Mouse (Mus musculus) forebrain, embryonic 16.5 days (tissue): Measurements from ENCODE around the gene Nacc1. TPM values are rescaled to one million over a fixed set of nuclear protein-coding genes. Genes with fewer than 3 reads are reported as not detected.

Experiments
- ATAC-seq: fragments of 200-750 bp; cut with Nextera tagmentation; 2 replicates; pipeline ENCODE4 v1.8.0; 2017; ENCODE audit warnings: mild to moderate bottlenecking, moderate library complexity
- H3K27ac ChIP-seq: fragments of 300-500 bp; sonication (generic); 2 replicates; pipeline ENCODE4 v1.5.1; 2014; ENCODE audit warnings: low read length, control low read depth
- H3K27me3 ChIP-seq: fragments of 300-500 bp; sonication (generic); replicated peaks from 2 replicates; pipeline ENCODE4 v1.6.1; 2014; ENCODE audit warnings: low read length; ENCODE audit not compliant: control insufficient read depth, insufficient read depth
- H3K36me3 ChIP-seq: fragments of 300-500 bp; sonication (generic); 2 replicates; pipeline ENCODE4 v1.6.1; 2014; ENCODE audit not compliant: control insufficient read depth, insufficient read depth
- H3K4me1 ChIP-seq: fragments of 300-500 bp; sonication (generic); replicated peaks from 2 replicates; pipeline ENCODE4 v1.6.1; 2014; ENCODE audit warnings: low read length; ENCODE audit not compliant: control insufficient read depth, insufficient read depth
- H3K4me2 ChIP-seq: fragments of 300-500 bp; sonication (generic); 2 replicates; pipeline ENCODE4 v1.6.1; 2014; ENCODE audit warnings: mild to moderate bottlenecking, low read length, control low read depth
- H3K4me3 ChIP-seq: fragments of 300-500 bp; sonication (generic); replicated peaks from 2 replicates; pipeline ENCODE4 v1.5.1; 2014; ENCODE audit warnings: mild to moderate bottlenecking, low read length, control low read depth
- H3K9ac ChIP-seq: fragments of 300-500 bp; sonication (generic); replicated peaks from 2 replicates; pipeline ENCODE4 v1.6.1; 2014; ENCODE audit warnings: low read depth, low read length, control low read depth
- H3K9me3 ChIP-seq: fragments of 300-500 bp; sonication (generic); 2 replicates; pipeline ENCODE4 v1.6.1; 2016; ENCODE audit warnings: low read length; ENCODE audit not compliant: control insufficient read depth
- WGBS: fragments of 180-500 bp; shearing (Covaris S2); extraction: QIAGEN DNeasy Blood & Tissue Kit; methylation state at CpG from one replicate; pipeline ENCODE4 v1.1.7; 2014; 5-methylcytosine and 5-hydroxymethylcytosine counted together
- polyA plus RNA-seq: library from polyadenylated mRNA; unstranded; fragments of >200 nt; fragmentation: Nextera tagmentation; extraction: Ambion mirVana; gene quantifications from 2 replicates; pipeline ENCODE4 v1.2.1, GENCODE M21; 2015

The Nacc1 gene
- polyA plus RNA-seq, 1 experiment from 2014 or later, result 15.7 TPM

- H3K36me3 ChIP-seq, result peaks cover 10% of the 10 kb centered on the region
These were observed 30.8 kb upstream of the Nacc1 start for GRCm38 (mm10) chr8:84718476-84718875.

GRCm38 (mm10) chr8:84716790-84717189 lies 29.1 kb upstream of the Nacc1 start:
- 72% methylated on average over 11 of the region's 11 CpGs for WGBS
- Histone ChIP-seq H3K9ac (peak overlapping the region; percentile 32; the same call in 1 of the 2 replicates), H3K36me3 (peaks cover 10% of the 10 kb centered on the region), H3K9me3 (no peaks in the 10 kb centered on the region), H3K27me3 (no peaks in the 10 kb centered on the region), H3K4me2 (no peak overlapping the region), H3K4me1 (peaks cover 49% of the 10 kb centered on the region), H3K4me3 (no peak overlapping the region), H3K27ac (peak overlapping the region; percentile 55)
- ATAC-seq, result no peak

More at GRCm38 (mm10) chr8:84718476-84718875, 30.8 kb upstream of the Nacc1 start:
- H3K4me3 ChIP-seq, result no peak overlapping the region
- WGBS, result 77% methylated on average over 5 of the region's 5 CpGs
- peaks cover 46% of the 10 kb centered on the region for H3K4me1 ChIP-seq
- H3K27me3 ChIP-seq, result no peaks in the 10 kb centered on the region
- no peaks in the 10 kb centered on the region for H3K9me3 ChIP-seq
- no peak overlapping the region for H3K9ac ChIP-seq
- ATAC-seq, result no peak
- no peak overlapping the region for H3K4me2 ChIP-seq
- peak overlapping the region; percentile 44; the same call in 1 of the 2 replicates for H3K27ac ChIP-seq

- peak overlapping the region; percentile 16 for H3K4me2 ChIP-seq
- H3K4me3 ChIP-seq, result no peak overlapping the region
- 14% methylated on average over 27 of the region's 27 CpGs for WGBS
- peak overlapping the region; percentile 51 for H3K9ac ChIP-seq
- ATAC-seq, result no peak
- peaks cover 7% of the 10 kb centered on the region for H3K36me3 ChIP-seq
- H3K27me3 ChIP-seq, result no peaks in the 10 kb centered on the region
- H3K4me1 ChIP-seq, result peaks cover 57% of the 10 kb centered on the region
- H3K9me3 ChIP-seq, result no peaks in the 10 kb centered on the region
- H3K27ac ChIP-seq, result peak overlapping the region; percentile 86
These were observed 28.3 kb upstream of the Nacc1 start for GRCm38 (mm10) chr8:84715893-84716468.

- H3K9ac ChIP-seq, result peak overlapping the region; percentile 27
These were observed 26.5 kb upstream of the Nacc1 start for GRCm38 (mm10) chr8:84714161-84714560.

GRCm38 (mm10) chr8:84713381-84713780 lies 25.7 kb upstream of the Nacc1 start:
- Histone ChIP-seq H3K4me2 (no peak overlapping the region), H3K27me3 (no peaks in the 10 kb centered on the region), H3K9ac (peak overlapping the region; percentile 7), H3K4me3 (no peak overlapping the region), H3K36me3 (peaks cover 3% of the 10 kb centered on the region), H3K4me1 (peaks cover 75% of the 10 kb centered on the region), H3K27ac (peak overlapping the region; percentile 78), H3K9me3 (no peaks in the 10 kb centered on the region)
- ATAC-seq, result no peak
- WGBS, result 18% methylated on average over 4 of the region's 4 CpGs

More at GRCm38 (mm10) chr8:84714161-84714560, 26.5 kb upstream of the Nacc1 start:
- H3K27me3 ChIP-seq, result no peaks in the 10 kb centered on the region
- 42% methylated on average over 4 of the region's 4 CpGs for WGBS
- no peak for ATAC-seq
- no peaks in the 10 kb centered on the region for H3K9me3 ChIP-seq
- peaks cover 4% of the 10 kb centered on the region for H3K36me3 ChIP-seq
- H3K4me1 ChIP-seq, result peaks cover 68% of the 10 kb centered on the region
- peak overlapping the region; percentile 78 for H3K27ac ChIP-seq
- no peak overlapping the region for H3K4me3 ChIP-seq
- H3K4me2 ChIP-seq, result no peak overlapping the region

GRCm38 (mm10) chr8:84712759-84713120 lies 25.1 kb upstream of the Nacc1 start:
- peaks cover 81% of the 10 kb centered on the region for H3K4me1 ChIP-seq
- H3K4me3 ChIP-seq, result no peak overlapping the region
- H3K4me2 ChIP-seq, result no peak overlapping the region
- ATAC-seq, result no peak
- peak overlapping the region; percentile 78 for H3K27ac ChIP-seq
- H3K9me3 ChIP-seq, result no peaks in the 10 kb centered on the region
- peaks cover 3% of the 10 kb centered on the region; the same call in 1 of the 2 replicates for H3K27me3 ChIP-seq
- H3K9ac ChIP-seq, result no peak overlapping the region
- 4% methylated on average over 3 of the region's 3 CpGs for whole genome bisulfite sequencing
- peaks cover 3% of the 10 kb centered on the region for H3K36me3 ChIP-seq

GRCm38 (mm10) chr8:84711933-84712758 lies 24.5 kb upstream of the Nacc1 start:
- no peak overlapping the region for H3K4me2 ChIP-seq
- peak; percentile 81 for ATAC-seq
- H3K9ac ChIP-seq, result peak overlapping the region; percentile 42

GRCm38 (mm10) chr8:84711312-84711711 lies 23.6 kb upstream of the Nacc1 start:
- whole genome bisulfite sequencing, result 30% methylated on average over 3 of the region's 3 CpGs
- Histone ChIP-seq H3K4me2 (no peak overlapping the region), H3K27ac (peak overlapping the region; percentile 78), H3K4me3 (no peak overlapping the region), H3K36me3 (peaks cover 3% of the 10 kb centered on the region; the same call in 1 of the 2 replicates), H3K9me3 (no peaks in the 10 kb centered on the region), H3K4me1 (peaks cover 83% of the 10 kb centered on the region), H3K9ac (peak overlapping the region; percentile 42), H3K27me3 (peaks cover 3% of the 10 kb centered on the region; the same call in 1 of the 2 replicates)
- ATAC-seq, result no peak

More at GRCm38 (mm10) chr8:84711933-84712758, 24.5 kb upstream of the Nacc1 start:
- Histone ChIP-seq H3K9me3 (no peaks in the 10 kb centered on the region), H3K4me3 (no peak overlapping the region), H3K27me3 (peaks cover 3% of the 10 kb centered on the region; the same call in 1 of the 2 replicates), H3K27ac (peak overlapping the region; percentile 78), H3K36me3 (peaks cover 3% of the 10 kb centered on the region; the same call in 1 of the 2 replicates), H3K4me1 (peaks cover 84% of the 10 kb centered on the region)
- 7% methylated on average over 10 of the region's 11 CpGs for WGBS

GRCm38 (mm10) chr8:84709931-84710330 lies 22.3 kb upstream of the Nacc1 start:
- Histone ChIP-seq H3K4me1 (peaks cover 82% of the 10 kb centered on the region), H3K4me3 (no peak overlapping the region), H3K9me3 (no peaks in the 10 kb centered on the region), H3K9ac (peak overlapping the region; percentile 42; the same call in 1 of the 2 replicates), H3K4me2 (no peak overlapping the region), H3K27ac (peak overlapping the region; percentile 87), H3K27me3 (peaks cover 5% of the 10 kb centered on the region; the same call in 1 of the 2 replicates), H3K36me3 (peaks cover 3% of the 10 kb centered on the region; the same call in 1 of the 2 replicates)
- no peak for ATAC-seq
- WGBS, result 81% methylated on average over 1 of the region's 1 CpGs
